Mouse (Mus musculus): ENCODE measurements around the gene Eef1a1. TPM values are rescaled to one million over a fixed set of nuclear protein-coding genes. Genes with fewer than 3 reads are reported as not detected.

The Eef1a1 gene
- polyA plus RNA-seq, 1 experiment from 2014 or later = 3,742 TPM

Small RNA genes lying within 50 kb of the gene (microRNA-seq; reads per million reads assigned to microRNA genes)
- not detected for gene Gm26377

Other genes starting within 250 kb of the Eef1a1 start
- gene Gm3776, start 232.0 kb downstream of the Eef1a1 start, polyA plus RNA-seq (2015; fragmentation: Nextera tagmentation; extraction: Ambion mirVana) = not detected in 2 replicates
- gene Gm10639, start 199.2 kb downstream of the Eef1a1 start, polyA plus RNA-seq (2015; fragmentation: Nextera tagmentation; extraction: Ambion mirVana) = not detected in 2 replicates
- gene Omt2a, start 174.4 kb downstream of the Eef1a1 start, polyA plus RNA-seq (2015; fragmentation: Nextera tagmentation; extraction: Ambion mirVana) = not detected in 2 replicates
- gene Omt2b, start 161.6 kb downstream of the Eef1a1 start, polyA plus RNA-seq (2015; fragmentation: Nextera tagmentation; extraction: Ambion mirVana) = not detected in 2 replicates
- not detected in 2 replicates for gene Gsta2, start 133.4 kb downstream of the Eef1a1 start, polyA plus RNA-seq (2015; fragmentation: Nextera tagmentation; extraction: Ambion mirVana)
- gene Dppa5a, start 121.0 kb downstream of the Eef1a1 start, polyA plus RNA-seq (2015; fragmentation: Nextera tagmentation; extraction: Ambion mirVana) = 1.9 and 3.8 TPM in 2 replicates
- 2.4 and 4.0 TPM in 2 replicates for gene Ooep, start 110.4 kb downstream of the Eef1a1 start, polyA plus RNA-seq (2015; fragmentation: Nextera tagmentation; extraction: Ambion mirVana)
- gene Ddx43, start 93.4 kb downstream of the Eef1a1 start, polyA plus RNA-seq (2015; fragmentation: Nextera tagmentation; extraction: Ambion mirVana) = 0.25 and 0.30 TPM in 2 replicates
- gene Cgas, start 45.9 kb downstream of the Eef1a1 start, polyA plus RNA-seq (2015; fragmentation: Nextera tagmentation; extraction: Ambion mirVana) = 0.54 and 0.84 TPM in 2 replicates
- 30.7 and 31.1 TPM in 2 replicates for gene Mto1, start 40.9 kb downstream of the Eef1a1 start, polyA plus RNA-seq (2015; fragmentation: Nextera tagmentation; extraction: Ambion mirVana)
- 1.0 and 1.3 TPM in 2 replicates for gene Gm17324, start 40.4 kb downstream of the Eef1a1 start, polyA plus RNA-seq (2015; fragmentation: Nextera tagmentation; extraction: Ambion mirVana)
- 16.6 and 18.2 TPM in 2 replicates for gene Slc17a5, start 98.9 kb upstream of the Eef1a1 start, polyA plus RNA-seq (2015; fragmentation: Nextera tagmentation; extraction: Ambion mirVana)
- gene Cd109, start 126.4 kb upstream of the Eef1a1 start, polyA plus RNA-seq (2015; fragmentation: Nextera tagmentation; extraction: Ambion mirVana) = 1.1 and 1.5 TPM in 2 replicates